Mouse (Mus musculus) hindbrain, embryonic 11.5 days (tissue): ENCODE data around the gene Akr7a5. TPM values are rescaled to one million over a fixed set of nuclear protein-coding genes. Genes with fewer than 3 reads are reported as not detected.

Experiments used
- ATAC-seq: fragments of 200-750 bp; cut with Nextera tagmentation; 2 replicates; pipeline ENCODE4 v1.8.0; 2017; ENCODE audit warnings: mild to moderate bottlenecking, moderate TSS enrichment, moderate library complexity; ENCODE audit not compliant: low FRiP score
- DNase-seq: peaks from one replicate; pipeline ENCODE4 v3.0.0-alpha.2; 2015; ENCODE audit warnings: low spot score
- H3K27ac ChIP-seq: fragments of 300-500 bp; sonication (generic); 2 replicates; pipeline ENCODE4 v1.5.1; 2014; ENCODE audit warnings: mild to moderate bottlenecking, low read depth, low read length
- H3K27me3 ChIP-seq: fragments of 300-500 bp; sonication (generic); 2 replicates; pipeline ENCODE4 v1.6.1; 2014; ENCODE audit warnings: mild to moderate bottlenecking, low read length, moderate library complexity, mixed read lengths; ENCODE audit not compliant: control insufficient read depth, insufficient read depth
- H3K36me3 ChIP-seq: fragments of 300-500 bp; sonication (generic); 2 replicates; pipeline ENCODE4 v1.6.1; 2014; ENCODE audit warnings: mild to moderate bottlenecking, low read length, moderate library complexity, mixed read lengths; ENCODE audit not compliant: control insufficient read depth, insufficient read depth
- H3K4me1 ChIP-seq: fragments of 300-500 bp; sonication (generic); replicated peaks from 2 replicates; pipeline ENCODE4 v1.6.1; 2014; ENCODE audit warnings: low read length, mixed read lengths; ENCODE audit not compliant: control insufficient read depth, insufficient read depth
- H3K4me2 ChIP-seq: fragments of 300-500 bp; sonication (generic); replicated peaks from 2 replicates; pipeline ENCODE4 v1.6.1; 2014; ENCODE audit warnings: mild to moderate bottlenecking, low read depth, low read length
- H3K4me3 ChIP-seq: fragments of 300-500 bp; sonication (generic); 2 replicates; pipeline ENCODE4 v1.5.1; 2014; ENCODE audit warnings: low read depth, low read length
- H3K9ac ChIP-seq: fragments of 300-500 bp; sonication (generic); 2 replicates; pipeline ENCODE4 v1.6.1; 2014; ENCODE audit warnings: low read depth, low read length
- H3K9me3 ChIP-seq: fragments of 300-500 bp; sonication (generic); 2 replicates; pipeline ENCODE4 v1.6.1; 2016; ENCODE audit warnings: low read length; ENCODE audit not compliant: control insufficient read depth
- WGBS: fragments of 180-500 bp; shearing (Covaris S2); extraction: QIAGEN DNeasy Blood & Tissue Kit; methylation state at CpG from one replicate; pipeline ENCODE4 v1.1.7; 2014; 5-methylcytosine and 5-hydroxymethylcytosine counted together
- polyA plus RNA-seq: library from polyadenylated mRNA; unstranded; fragments of >200 nt; fragmentation: Nextera tagmentation; extraction: Ambion mirVana; gene quantifications from 2 replicates; pipeline ENCODE4 v1.2.1, GENCODE M21; 2014

Akr7a5 gene
- polyA plus RNA-seq, 1 experiment from 2014 or later = 64.7 TPM

GRCm38 (mm10) chr4:139334631-139335295 lies 24.2 kb downstream of the Akr7a5 start:
- Histone ChIP-seq H3K36me3 (no peaks in the 10 kb centered on the region), H3K4me1 (no peaks in the 10 kb centered on the region), H3K9me3 (no peaks in the 10 kb centered on the region), H3K4me3 (no peak overlapping the region), H3K4me2 (no peak overlapping the region), H3K27me3 (no peaks in the 10 kb centered on the region; the same call in 1 of the 2 replicates), H3K27ac (no peak overlapping the region), H3K9ac (no peak overlapping the region)
- no peak for ATAC-seq
- 63% methylated on average over 7 of the region's 9 CpGs for WGBS
- DNase-seq = no peak

GRCm38 (mm10) chr4:139335507-139335906 lies 25.0 kb downstream of the Akr7a5 start:
- no peak overlapping the region for H3K9ac ChIP-seq
- no peak overlapping the region for H3K4me3 ChIP-seq
- no peaks in the 10 kb centered on the region for H3K9me3 ChIP-seq
- DNase-seq = no peak
- ATAC-seq = no peak
- 70% methylated on average over 7 of the region's 7 CpGs for WGBS
- H3K4me1 ChIP-seq = no peaks in the 10 kb centered on the region
- H3K27me3 ChIP-seq = no peaks in the 10 kb centered on the region; the same call in 1 of the 2 replicates
- H3K4me2 ChIP-seq = no peak overlapping the region
- no peaks in the 10 kb centered on the region for H3K36me3 ChIP-seq
- H3K27ac ChIP-seq = no peak overlapping the region

GRCm38 (mm10) chr4:139336822-139337483 lies 26.4 kb downstream of the Akr7a5 start:
- Histone ChIP-seq H3K9me3 (no peaks in the 10 kb centered on the region), H3K27ac (no peak overlapping the region), H3K36me3 (no peaks in the 10 kb centered on the region), H3K4me3 (no peak overlapping the region), H3K27me3 (no peaks in the 10 kb centered on the region; the same call in 1 of the 2 replicates), H3K4me2 (0 out of 2 replicates have a peak overlapping the region, but pooled peaks have one; percentile 14), H3K4me1 (no peaks in the 10 kb centered on the region), H3K9ac (no peak overlapping the region)
- ATAC-seq (no peak), DNase-seq (peak; percentile 81)
- WGBS = 22% methylated on average over 24 of the region's 24 CpGs

GRCm38 (mm10) chr4:139338145-139338544 lies 27.6 kb downstream of the Akr7a5 start:
- ATAC-seq (no peak), DNase-seq (no peak)
- Histone ChIP-seq H3K4me2 (no peak overlapping the region), H3K27ac (no peak overlapping the region), H3K9ac (no peak overlapping the region), H3K27me3 (no peaks in the 10 kb centered on the region; the same call in 1 of the 2 replicates), H3K9me3 (no peaks in the 10 kb centered on the region), H3K4me3 (no peak overlapping the region), H3K4me1 (no peaks in the 10 kb centered on the region), H3K36me3 (no peaks in the 10 kb centered on the region)
- 55% methylated on average over 33 of the region's 33 CpGs for WGBS

- no peak for DNase-seq
Observed at GRCm38 (mm10) chr4:139340835-139341234, 30.3 kb downstream of the Akr7a5 start.

GRCm38 (mm10) chr4:139341556-139342233 lies 31.2 kb downstream of the Akr7a5 start:
- 81% methylated on average over 7 of the region's 7 CpGs for WGBS
- H3K4me3 ChIP-seq = no peak overlapping the region

More at GRCm38 (mm10) chr4:139340835-139341234, 30.3 kb downstream of the Akr7a5 start:
- Histone ChIP-seq H3K27me3 (no peaks in the 10 kb centered on the region; the same call in 1 of the 2 replicates), H3K27ac (no peak overlapping the region), H3K4me1 (no peaks in the 10 kb centered on the region), H3K9me3 (no peaks in the 10 kb centered on the region), H3K4me3 (no peak overlapping the region), H3K36me3 (no peaks in the 10 kb centered on the region), H3K9ac (no peak overlapping the region), H3K4me2 (no peak overlapping the region)
- ATAC-seq = no peak
- 81% methylated on average over 4 of the region's 4 CpGs for WGBS

GRCm38 (mm10) chr4:139343718-139344117 lies 33.2 kb downstream of the Akr7a5 start:
- no peaks in the 10 kb centered on the region for H3K27me3 ChIP-seq
- H3K4me2 ChIP-seq = no peak overlapping the region
- H3K27ac ChIP-seq = no peak overlapping the region
- H3K9ac ChIP-seq = no peak overlapping the region
- no peaks in the 10 kb centered on the region for H3K4me1 ChIP-seq
- H3K36me3 ChIP-seq = 0 out of 2 replicates have a peak, but pooled peaks cover 4% of the 10 kb centered on the region
- WGBS = 82% methylated on average over 5 of the region's 5 CpGs
- H3K9me3 ChIP-seq = no peaks in the 10 kb centered on the region
- ATAC-seq = no peak
- DNase-seq = no peak
- H3K4me3 ChIP-seq = no peak overlapping the region

More at GRCm38 (mm10) chr4:139341556-139342233, 31.2 kb downstream of the Akr7a5 start:
- no peak for DNase-seq
- no peak for ATAC-seq
- Histone ChIP-seq H3K9ac (no peak overlapping the region), H3K27ac (no peak overlapping the region), H3K27me3 (no peaks in the 10 kb centered on the region; the same call in 1 of the 2 replicates), H3K4me2 (no peak overlapping the region), H3K4me1 (no peaks in the 10 kb centered on the region), H3K36me3 (0 out of 2 replicates have a peak, but pooled peaks cover under 1% of the 10 kb centered on the region), H3K9me3 (no peaks in the 10 kb centered on the region)

GRCm38 (mm10) chr4:139345416-139346019 lies 35.0 kb downstream of the Akr7a5 start:
- no peak for ATAC-seq
- peaks cover 10% of the 10 kb centered on the region; the same call in 1 of the 2 replicates for H3K36me3 ChIP-seq

More at GRCm38 (mm10) chr4:139345416-139346019, 35.0 kb downstream of the Akr7a5 start:
- Histone ChIP-seq H3K27ac (no peak overlapping the region), H3K4me2 (no peak overlapping the region), H3K4me3 (no peak overlapping the region), H3K4me1 (no peaks in the 10 kb centered on the region), H3K9ac (no peak overlapping the region), H3K27me3 (no peaks in the 10 kb centered on the region), H3K9me3 (no peaks in the 10 kb centered on the region)
- no peak for DNase-seq
- WGBS = 73% methylated on average over 23 of the region's 23 CpGs
